Mouse (Mus musculus) bone marrow, adult 2 months (tissue): Measurements from ENCODE around the gene Rbm6.

Source experiments
- CTCF ChIP-seq: fragments of 200-500 bp; IDR thresholded peaks from 2 replicates; pipeline ENCODE4 v1.5.1; 2011; ENCODE audit warnings: low read length, control low read depth; ENCODE audit not compliant: control insufficient read depth, insufficient read depth
- POLR2A ChIP-seq: fragments of 200-500 bp; IDR thresholded peaks from 2 replicates; pipeline ENCODE4 v1.6.1; 2011; ENCODE audit warnings: low read depth, mild to moderate bottlenecking, control low read depth, low read length, borderline replicate concordance; ENCODE audit not compliant: control insufficient read depth

GRCm38 (mm10) chr9:107842709-107843108 lies 30.3 kb downstream of the Rbm6 start:
- TF ChIP-seq POLR2A (no peak), CTCF (no peak)
